Mouse (Mus musculus): ENCODE measurements around the gene Ifi203.
"Not testable (repeated sequence)": the region's sequence is repeated elsewhere in the genome, so short reads cannot be mapped to it uniquely, and the experiment has no call there.

Ifi203 gene

GRCm38 (mm10) chr1:173941924-173942779 is at the start of gene Ifi203, which contains the start of gene Mndal:
Ifi203 (minus strand) TSS chr1:173942672.
Mndal (minus strand) TSS chr1:173942491.
- DNase-seq: not testable (repeated sequence)

GRCm38 (mm10) chr1:173982694-173983305 is 40.3 kb upstream of the Ifi203 start, which contains the start of gene Ifi202b:
Ifi202b (minus strand) TSS chr1:173982744.
- not testable (repeated sequence) for DNase-seq

GRCm38 (mm10) chr1:173981038-173981437 is 38.6 kb upstream of the Ifi203 start:
- DNase-seq: peak; percentile 11

GRCm38 (mm10) chr1:173977622-173978021 is 35.1 kb upstream of the Ifi203 start:
- DNase-seq: no peak

GRCm38 (mm10) chr1:173973111-173973510 is 30.6 kb upstream of the Ifi203 start:
- DNase-seq: peak; percentile 11

GRCm38 (mm10) chr1:173961491-173961890 is 19.0 kb upstream of the Ifi203 start:
- DNase-seq: not testable (repeated sequence)

- peak; percentile 4 for DNase-seq
Measured at GRCm38 (mm10) chr1:173959998-173960397, 17.5 kb upstream of the Ifi203 start.

GRCm38 (mm10) chr1:173955839-173956527 is 13.5 kb upstream of the Ifi203 start:
- DNase-seq: not testable (repeated sequence)

GRCm38 (mm10) chr1:173955071-173955796 is 12.8 kb upstream of the Ifi203 start:
- no peak for DNase-seq

GRCm38 (mm10) chr1:173953563-173953962 is 11.1 kb upstream of the Ifi203 start:
- DNase-seq: no peak

- not testable (repeated sequence) for DNase-seq
Measured at GRCm38 (mm10) chr1:173949044-173949443, 6.6 kb upstream of the Ifi203 start.

GRCm38 (mm10) chr1:173942780-173943066 is 251 bp upstream of the Ifi203 start:
- not testable (repeated sequence) for DNase-seq

- DNase-seq: not testable (repeated sequence)
Measured at GRCm38 (mm10) chr1:173941522-173941921, 950 bp downstream of the Ifi203 start.

- not testable (repeated sequence) for DNase-seq
Measured at GRCm38 (mm10) chr1:173919279-173919678, 23.2 kb downstream of the Ifi203 start.

- no peak for DNase-seq
Measured at GRCm38 (mm10) chr1:173914559-173914958, 27.9 kb downstream of the Ifi203 start.

- DNase-seq: not testable (repeated sequence)
Measured at GRCm38 (mm10) chr1:173913256-173913791, 29.1 kb downstream of the Ifi203 start.

GRCm38 (mm10) chr1:173912548-173913255 is 29.8 kb downstream of the Ifi203 start, which contains the start of gene Ifi211:
Ifi211 (minus strand) TSS chr1:173913046.
- DNase-seq: not testable (repeated sequence)

GRCm38 (mm10) chr1:173911808-173912464 is 30.5 kb downstream of the Ifi203 start:
- DNase-seq: no peak

- DNase-seq: not testable (repeated sequence)
Measured at GRCm38 (mm10) chr1:173908390-173908789, 34.1 kb downstream of the Ifi203 start.

- DNase-seq: not testable (repeated sequence)
Measured at GRCm38 (mm10) chr1:173905885-173906284, 36.6 kb downstream of the Ifi203 start.

GRCm38 (mm10) chr1:173889741-173890140 is 52.7 kb downstream of the Ifi203 start:
- DNase-seq: not testable (repeated sequence)

Data from retina, postnatal 1 day (tissue).